Mouse (Mus musculus): ENCODE measurements at regions not wholly inside any gene's neighbourhood (a gene's known extent, or its start where the extent isn't known, plus 50 kb on each side); places are given as distances from the start of the nearest gene placed in this dataset.

DNA sequence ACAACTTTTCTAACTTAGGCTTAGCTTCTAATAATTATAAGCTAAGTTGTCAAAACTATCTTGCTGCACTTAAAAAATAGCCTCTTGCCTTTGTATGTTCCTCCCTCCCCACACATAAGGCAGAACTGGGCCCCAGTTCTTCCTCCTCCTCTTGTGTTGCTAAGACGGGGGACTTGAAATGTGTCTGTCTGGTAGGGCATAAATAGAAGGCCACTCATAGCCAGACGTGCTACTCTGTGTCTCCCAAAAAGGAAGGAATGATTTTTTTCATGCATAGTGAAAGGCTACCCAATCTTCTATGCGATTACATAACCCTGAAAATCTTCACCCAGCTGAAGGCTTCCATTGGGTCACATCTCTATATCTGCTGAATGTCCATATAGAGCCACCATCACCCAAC, 183.5 kb downstream of the Hsfy2 start:
- Histone ChIP-seq H3K4me3 (replicated peaks; ENCODE audit: low read depth, low read length) (no peak overlapping the region), H3K27ac (no peak overlapping the region), H3K4me1 (replicated peaks; ENCODE audit: insufficient read depth, low read length) (no peaks in the 10 kb centered on the region), H3K36me3 (ENCODE audit: insufficient read depth, low read length) (no peaks in the 10 kb centered on the region), H3K9me3 (replicated peaks; ENCODE audit: low read length) (no peaks in the 10 kb centered on the region), H3K27me3 (ENCODE audit: insufficient read depth, low read length) (no peaks in the 10 kb centered on the region), H3K9ac (ENCODE audit: low read depth, low read length) (no peak overlapping the region), H3K4me2 (ENCODE audit: low read length) (no peak overlapping the region)
- TF ChIP-seq CTCF (IDR thresholded peaks at IDR 0.05; ENCODE audit: low read depth): no peak
- ATAC-seq (replicated peaks; ENCODE audit: low FRiP score, low read depth) (no peak), DNase-seq (ENCODE audit: low spot score) (no peak)
- 71% methylated on average over 3 of the region's 3 CpGs for WGBS

DNA sequence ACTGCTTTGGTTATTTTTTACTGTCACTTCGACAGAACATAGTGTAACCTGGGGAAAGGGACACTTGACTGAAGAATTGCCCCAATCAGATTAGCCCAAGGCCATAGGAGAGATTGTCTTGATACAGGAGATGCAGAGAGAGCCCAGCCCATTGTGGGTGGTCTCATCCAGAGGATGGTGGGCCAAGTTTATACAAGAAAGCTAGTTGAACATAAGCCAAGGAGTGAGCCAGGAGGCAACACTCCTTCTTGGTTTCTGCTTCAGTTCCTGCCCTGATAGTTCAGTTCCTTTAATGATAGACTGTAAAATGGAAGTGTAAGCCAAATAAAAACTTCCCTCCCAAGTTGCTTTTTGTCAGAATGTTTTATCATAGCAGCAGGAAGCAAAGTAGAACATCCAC, 194.4 kb downstream of the Hsfy2 start:
- H3K27me3 ChIP-seq (ENCODE audit: insufficient read depth, low read length): no peaks in the 10 kb centered on the region
- H3K9ac ChIP-seq (ENCODE audit: low read depth, low read length): no peak overlapping the region
- no peaks in the 10 kb centered on the region for H3K4me1 ChIP-seq (replicated peaks; ENCODE audit: insufficient read depth, low read length)
- DNase-seq (ENCODE audit: low spot score) (no peak), ATAC-seq (replicated peaks; ENCODE audit: low FRiP score, low read depth) (no peak)
- 64% methylated on average over 1 of the region's 1 CpGs for WGBS
- H3K27ac ChIP-seq: no peak overlapping the region
- H3K4me2 ChIP-seq (ENCODE audit: low read length): no peak overlapping the region
- no peak overlapping the region for H3K4me3 ChIP-seq (replicated peaks; ENCODE audit: low read depth, low read length)
- no peaks in the 10 kb centered on the region for H3K9me3 ChIP-seq (replicated peaks; ENCODE audit: low read length)
- TF ChIP-seq CTCF (IDR thresholded peaks at IDR 0.05; ENCODE audit: low read depth): no peak
- H3K36me3 ChIP-seq (ENCODE audit: insufficient read depth, low read length): no peaks in the 10 kb centered on the region

DNA sequence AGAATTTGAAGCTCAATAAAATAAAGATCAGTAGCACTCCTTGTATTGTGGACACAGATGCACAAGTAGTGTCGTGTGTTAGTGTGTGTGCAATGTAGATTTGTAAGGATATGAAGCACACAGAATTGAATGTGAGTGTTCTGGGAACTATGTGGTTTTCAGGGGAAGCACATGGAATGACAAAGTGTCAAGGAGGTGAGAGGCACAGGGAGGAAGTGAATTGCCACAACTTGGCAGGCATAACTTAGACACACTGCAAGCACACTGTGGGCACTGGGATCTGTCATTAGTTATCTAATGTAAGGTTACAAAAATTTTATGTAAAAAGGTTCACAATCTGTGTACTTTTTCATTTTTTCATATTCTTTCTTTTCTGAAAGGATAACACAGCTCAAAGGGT, 230.4 kb downstream of the Hsfy2 start:
- Histone ChIP-seq H3K4me1 (replicated peaks; ENCODE audit: insufficient read depth, low read length) (no peaks in the 10 kb centered on the region), H3K9me3 (replicated peaks; ENCODE audit: low read length) (no peaks in the 10 kb centered on the region), H3K4me3 (replicated peaks; ENCODE audit: low read depth, low read length) (no peak overlapping the region), H3K27ac (no peak overlapping the region), H3K36me3 (ENCODE audit: insufficient read depth, low read length) (no peaks in the 10 kb centered on the region), H3K27me3 (ENCODE audit: insufficient read depth, low read length) (no peaks in the 10 kb centered on the region), H3K4me2 (ENCODE audit: low read length) (no peak overlapping the region), H3K9ac (ENCODE audit: low read depth, low read length) (no peak overlapping the region)
- ATAC-seq (replicated peaks; ENCODE audit: low FRiP score, low read depth) (no peak), DNase-seq (ENCODE audit: low spot score) (no peak)
- no peak for TF ChIP-seq CTCF (IDR thresholded peaks at IDR 0.05; ENCODE audit: low read depth)
- 78% methylated on average over 1 of the region's 1 CpGs for WGBS

DNA sequence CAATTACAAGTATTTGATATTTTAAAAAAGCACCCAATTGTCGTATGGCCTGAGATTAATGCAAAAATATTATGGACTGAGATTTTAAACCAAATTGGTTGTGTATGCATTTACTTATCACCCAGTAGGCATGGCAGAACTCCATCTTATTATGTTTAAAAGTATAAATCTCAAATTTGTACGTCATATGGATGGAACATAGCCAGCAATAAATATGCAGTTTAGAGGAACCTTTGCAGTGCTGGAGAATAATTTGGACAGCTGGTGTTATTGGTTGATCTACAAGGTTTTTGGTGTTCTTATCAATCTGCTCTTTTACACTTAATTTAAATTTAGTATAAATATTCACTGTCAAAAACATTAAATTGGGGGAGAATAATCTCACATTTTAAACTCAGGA, 233.9 kb downstream of the Hsfy2 start:
- Histone ChIP-seq H3K4me3 (replicated peaks; ENCODE audit: low read depth, low read length) (no peak overlapping the region), H3K9ac (ENCODE audit: low read depth, low read length) (no peak overlapping the region), H3K27me3 (ENCODE audit: insufficient read depth, low read length) (no peaks in the 10 kb centered on the region), H3K27ac (no peak overlapping the region), H3K9me3 (replicated peaks; ENCODE audit: low read length) (no peaks in the 10 kb centered on the region), H3K4me2 (ENCODE audit: low read length) (no peak overlapping the region), H3K4me1 (replicated peaks; ENCODE audit: insufficient read depth, low read length) (no peaks in the 10 kb centered on the region), H3K36me3 (ENCODE audit: insufficient read depth, low read length) (no peaks in the 10 kb centered on the region)
- 84% methylated on average over 2 of the region's 2 CpGs for WGBS
- ATAC-seq (replicated peaks; ENCODE audit: low FRiP score, low read depth) (no peak), DNase-seq (ENCODE audit: low spot score) (no peak)
- no peak for TF ChIP-seq CTCF (IDR thresholded peaks at IDR 0.05; ENCODE audit: low read depth)

DNA sequence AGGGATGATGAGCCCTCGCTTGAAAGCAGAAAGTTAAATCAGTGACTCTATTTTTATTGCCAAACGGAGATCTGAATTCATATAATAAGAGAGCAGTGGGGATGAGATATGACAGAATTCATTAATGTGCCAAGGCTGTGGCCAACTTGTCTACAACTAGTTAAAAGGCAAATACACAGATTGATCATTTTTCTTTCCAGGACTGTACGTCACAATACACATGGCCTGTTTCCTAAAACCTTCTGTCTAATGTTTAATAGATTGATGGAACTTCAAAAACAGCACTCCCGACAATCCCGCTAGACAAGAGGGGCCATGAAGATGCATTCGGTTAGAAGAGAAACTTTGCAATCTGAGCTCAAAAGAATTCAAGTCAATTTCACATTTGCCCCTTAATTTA, 241.4 kb downstream of the Hsfy2 start:
- H3K9me3 ChIP-seq (replicated peaks; ENCODE audit: low read length): no peaks in the 10 kb centered on the region
- H3K4me1 ChIP-seq (replicated peaks; ENCODE audit: insufficient read depth, low read length): no peaks in the 10 kb centered on the region
- ATAC-seq (replicated peaks; ENCODE audit: low FRiP score, low read depth) (no peak), DNase-seq (ENCODE audit: low spot score) (no peak)
- no peaks in the 10 kb centered on the region for H3K27me3 ChIP-seq (ENCODE audit: insufficient read depth, low read length)
- H3K27ac ChIP-seq: no peak overlapping the region
- TF ChIP-seq CTCF (IDR thresholded peaks at IDR 0.05; ENCODE audit: low read depth): no peak
- no peak overlapping the region for H3K9ac ChIP-seq (ENCODE audit: low read depth, low read length)
- no peak overlapping the region for H3K4me2 ChIP-seq (ENCODE audit: low read length)
- no peaks in the 10 kb centered on the region for H3K36me3 ChIP-seq (ENCODE audit: insufficient read depth, low read length)
- WGBS: 76% methylated on average over 6 of the region's 6 CpGs
- no peak overlapping the region for H3K4me3 ChIP-seq (replicated peaks; ENCODE audit: low read depth, low read length)

DNA sequence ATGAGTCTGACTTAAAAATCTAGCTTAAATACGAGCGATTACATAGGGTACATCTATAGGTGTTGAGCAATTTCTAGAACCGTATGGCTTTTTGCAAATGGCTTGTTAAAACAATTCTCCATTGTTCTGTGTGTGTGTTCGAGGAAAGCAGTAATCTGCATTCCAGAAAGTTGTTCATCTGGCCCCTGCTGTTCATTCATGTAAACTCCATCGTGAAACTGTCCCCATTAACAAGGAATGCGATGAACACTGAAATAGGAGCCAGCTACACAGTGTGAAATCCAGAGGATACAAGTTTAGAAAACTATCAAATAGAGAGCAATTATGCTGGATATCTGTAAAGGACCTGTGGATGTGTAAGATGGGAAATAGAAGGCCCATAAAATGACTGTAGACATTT, 250.1 kb downstream of the Hsfy2 start:
- Histone ChIP-seq H3K27me3 (ENCODE audit: insufficient read depth, low read length) (no peaks in the 10 kb centered on the region), H3K9me3 (replicated peaks; ENCODE audit: low read length) (no peaks in the 10 kb centered on the region), H3K36me3 (ENCODE audit: insufficient read depth, low read length) (no peaks in the 10 kb centered on the region), H3K9ac (ENCODE audit: low read depth, low read length) (no peak overlapping the region), H3K4me1 (replicated peaks; ENCODE audit: insufficient read depth, low read length) (no peaks in the 10 kb centered on the region), H3K27ac (no peak overlapping the region), H3K4me3 (replicated peaks; ENCODE audit: low read depth, low read length) (no peak overlapping the region), H3K4me2 (ENCODE audit: low read length) (no peak overlapping the region)
- WGBS: 57% methylated on average over 6 of the region's 6 CpGs
- no peak for ATAC-seq (replicated peaks; ENCODE audit: low FRiP score, low read depth)
- no peak for TF ChIP-seq CTCF (IDR thresholded peaks at IDR 0.05; ENCODE audit: low read depth)
- no peak for DNase-seq (ENCODE audit: low spot score)

DNA sequence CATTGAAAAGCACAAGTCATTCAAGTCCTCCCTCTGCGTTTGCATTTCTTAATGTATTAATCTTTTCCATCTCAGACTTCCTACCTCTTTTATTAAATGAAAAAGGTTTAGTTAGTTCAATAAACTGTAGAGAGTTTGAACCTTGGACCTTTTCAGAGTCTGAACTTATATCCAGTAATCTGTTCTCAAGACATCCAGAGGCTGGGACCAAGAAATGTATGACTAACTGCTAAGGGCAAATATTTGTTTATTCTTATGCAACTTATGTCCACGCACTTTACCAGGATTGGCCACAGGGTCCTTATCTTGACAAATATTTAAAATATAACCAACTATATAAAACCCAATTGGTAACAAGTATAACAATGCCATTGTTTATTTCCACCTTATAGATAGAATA, 270.9 kb downstream of the Hsfy2 start:
- Histone ChIP-seq H3K4me2 (ENCODE audit: low read length) (no peak overlapping the region), H3K27ac (no peak overlapping the region)
- 84% methylated on average over 2 of the region's 2 CpGs for WGBS

More for the DNA sequence above, 270.9 kb downstream of the Hsfy2 start:
- no peaks in the 10 kb centered on the region for H3K36me3 ChIP-seq (ENCODE audit: insufficient read depth, low read length)
- H3K9ac ChIP-seq (ENCODE audit: low read depth, low read length): no peak overlapping the region
- no peak for ATAC-seq (replicated peaks; ENCODE audit: low FRiP score, low read depth)
- H3K4me3 ChIP-seq (replicated peaks; ENCODE audit: low read depth, low read length): no peak overlapping the region
- TF ChIP-seq CTCF (IDR thresholded peaks at IDR 0.05; ENCODE audit: low read depth): no peak
- no peak for DNase-seq (ENCODE audit: low spot score)
- H3K27me3 ChIP-seq (ENCODE audit: insufficient read depth, low read length): no peaks in the 10 kb centered on the region
- H3K4me1 ChIP-seq (replicated peaks; ENCODE audit: insufficient read depth, low read length): no peaks in the 10 kb centered on the region
- H3K9me3 ChIP-seq (replicated peaks; ENCODE audit: low read length): no peaks in the 10 kb centered on the region
